Mouse (Mus musculus) lung, postnatal 0 days (tissue): ENCODE measurements around the gene Camkv. TPM values are rescaled to one million over a fixed set of nuclear protein-coding genes. Genes with fewer than 3 reads are reported as not detected.
A peak's percentile ranks its signal among the peaks of the same experiment; 100 is the strongest.

ENCODE experiments used
- ATAC-seq: fragments of 200-750 bp; cut with Nextera tagmentation; 2 replicates; pipeline ENCODE4 v1.8.0; 2017; ENCODE audit warnings: moderate library complexity
- DNase-seq: peaks from one replicate; pipeline ENCODE4 v3.0.0-alpha.2; 2016; ENCODE audit warnings: low spot score
- H3K27ac ChIP-seq: fragments of 300-500 bp; sonication (generic); 2 replicates; pipeline ENCODE4 v1.5.1; 2014; ENCODE audit warnings: antibody characterized with exemption, mild to moderate bottlenecking, low read length, mixed read lengths
- H3K27me3 ChIP-seq: fragments of 300-500 bp; sonication (generic); replicated peaks from 2 replicates; pipeline ENCODE4 v1.6.1; 2014; ENCODE audit warnings: low read length, mixed read lengths; ENCODE audit not compliant: insufficient read depth
- H3K36me3 ChIP-seq: fragments of 300-500 bp; sonication (generic); 2 replicates; pipeline ENCODE4 v1.6.1; 2014; ENCODE audit warnings: low read length, mixed read lengths; ENCODE audit not compliant: insufficient read depth
- H3K4me1 ChIP-seq: fragments of 300-500 bp; sonication (generic); 2 replicates; pipeline ENCODE4 v1.6.1; 2014; ENCODE audit warnings: antibody characterized with exemption, low read depth, low read length, mixed read lengths; ENCODE audit not compliant: insufficient read depth
- H3K4me2 ChIP-seq: fragments of 300-500 bp; sonication (generic); replicated peaks from 2 replicates; pipeline ENCODE4 v1.6.1; 2014; ENCODE audit warnings: low read depth, mild to moderate bottlenecking, low read length, moderate library complexity, mixed read lengths
- H3K4me3 ChIP-seq: fragments of 300-500 bp; sonication (generic); 2 replicates; pipeline ENCODE4 v1.5.1; 2014; ENCODE audit warnings: low read depth, low read length
- H3K9ac ChIP-seq: fragments of 300-500 bp; sonication (generic); replicated peaks from 2 replicates; pipeline ENCODE4 v1.6.1; 2014; ENCODE audit warnings: low read depth, mild to moderate bottlenecking
- H3K9me3 ChIP-seq: fragments of 300-500 bp; sonication (generic); 2 replicates; pipeline ENCODE4 v1.6.1; 2016; ENCODE audit warnings: low read length, mixed read lengths
- CTCF ChIP-seq: IDR thresholded peaks from 2 replicates; pipeline ENCODE4 v1.5.1; 2016; ENCODE audit warnings: antibody characterized with exemption, mild to moderate bottlenecking
- EP300 ChIP-seq: IDR thresholded peaks from 2 replicates; pipeline ENCODE4 v1.6.1; 2016; ENCODE audit warnings: antibody characterized with exemption, mild to moderate bottlenecking, control low read depth
- WGBS: fragments of 180-500 bp; shearing (Covaris S2); extraction: QIAGEN DNeasy Blood & Tissue Kit; methylation state at CpG from one replicate; pipeline ENCODE4 v1.1.7; 2014; 5-methylcytosine and 5-hydroxymethylcytosine counted together
- polyA plus RNA-seq: library from polyadenylated mRNA; unstranded; fragments of >200 nt; fragmentation: Nextera tagmentation; extraction: Ambion mirVana; gene quantifications from 2 replicates; pipeline ENCODE4 v1.2.1, GENCODE M21; 2015

Gene Camkv
- polyA plus RNA-seq, 1 experiment from 2014 or later, result 0.12 TPM

DNA sequence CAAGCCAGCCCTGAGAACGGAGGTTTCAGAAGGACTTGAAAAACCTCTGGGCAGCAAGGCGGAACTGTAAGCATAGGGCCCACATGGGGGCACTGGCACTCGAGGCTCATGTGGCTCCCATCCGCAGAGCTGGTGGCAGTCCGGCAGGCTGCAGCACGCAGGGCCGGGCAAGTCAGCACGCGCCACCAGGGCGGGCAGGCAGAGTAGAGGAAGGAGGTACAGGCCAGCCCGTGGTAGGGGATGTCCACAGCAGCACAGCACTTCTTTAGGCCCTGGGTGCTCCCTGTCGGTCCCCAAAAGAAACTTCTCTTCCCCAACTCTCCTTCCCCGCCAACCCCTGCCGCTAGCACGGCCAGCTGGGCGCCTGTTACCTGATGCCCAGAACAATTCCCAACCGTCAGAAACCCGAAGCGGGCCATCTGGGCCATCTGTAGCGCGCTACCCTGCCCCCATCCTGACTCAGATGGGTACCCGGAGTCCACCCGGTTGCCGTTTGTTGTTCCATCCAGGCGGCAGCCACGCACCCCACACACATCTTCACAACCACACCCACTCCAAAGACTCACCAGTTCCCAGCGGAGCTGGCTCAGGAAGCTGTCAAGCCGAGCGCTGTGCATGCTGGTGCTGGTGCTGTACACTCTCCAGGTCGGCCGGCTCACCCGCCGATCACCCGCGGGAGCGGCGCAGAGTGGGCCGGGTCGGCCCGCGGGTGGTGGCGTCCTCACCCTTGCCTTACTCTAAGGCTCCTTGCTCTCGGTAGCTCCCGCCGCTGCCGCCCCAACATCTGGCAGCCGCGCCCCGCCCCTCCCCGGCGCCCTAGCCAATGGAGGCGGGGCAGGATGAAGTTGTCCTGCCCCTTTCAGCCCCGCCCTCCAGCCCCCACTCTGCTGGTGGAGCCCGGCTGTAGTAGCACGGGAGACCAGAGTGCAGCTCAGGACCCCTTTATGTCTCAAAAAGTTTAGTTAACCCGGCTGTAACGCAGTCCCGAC lies 50.0 kb downstream of the Camkv start, which contains the start of gene Inka1:
Inka1 (minus strand) TSS at position 749 of the 989 bp plus-strand sequence.
- peaks cover 11% of the 10 kb centered on the region; the same call in 1 of the 2 replicates for H3K4me1 ChIP-seq
- peak within 1 kb of the TSS; percentile 92 for H3K27ac ChIP-seq
- no peak for TF ChIP-seq EP300
- TF ChIP-seq CTCF, result peak; percentile 43
- DNase-seq, result peak; percentile 90
- ATAC-seq, result peak; percentile 67
- H3K4me2 ChIP-seq, result peak within 1 kb of the TSS; percentile 70
- peak within 1 kb of the TSS; percentile 59 for H3K4me3 ChIP-seq
- no peaks in the 10 kb centered on the region for H3K27me3 ChIP-seq
- H3K36me3 ChIP-seq, result 0 out of 2 replicates have a peak, but pooled peaks cover 4% of the 10 kb centered on the region
- no peaks in the 10 kb centered on the region for H3K9me3 ChIP-seq
- H3K9ac ChIP-seq, result peak within 1 kb of the TSS; percentile 44
- under 1% methylated on average over 58 of the region's 58 CpGs for WGBS

DNA sequence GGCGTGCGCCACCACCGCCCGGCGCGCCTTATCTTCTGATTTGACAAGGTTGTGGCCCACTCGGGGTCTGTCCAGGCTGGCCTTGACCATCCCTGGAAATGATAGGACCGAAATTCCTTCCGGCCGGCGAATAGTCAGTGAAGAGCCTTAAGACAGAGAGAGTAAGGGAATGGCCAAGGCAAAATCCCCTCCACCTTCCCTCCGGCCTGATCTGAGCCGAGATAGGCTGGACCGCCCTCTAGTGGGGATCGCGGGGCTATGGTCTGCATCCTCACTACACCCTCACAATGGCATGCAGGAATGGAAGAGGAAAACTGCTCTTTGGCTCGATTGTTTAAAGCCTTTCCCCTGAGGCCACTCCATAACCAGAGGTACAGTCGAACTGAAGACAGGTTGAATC lies 50.9 kb downstream of the Camkv start:
- no peaks in the 10 kb centered on the region for H3K36me3 ChIP-seq
- no peak overlapping the region for H3K9ac ChIP-seq
- peak; percentile 97 for TF ChIP-seq CTCF
- TF ChIP-seq EP300, result no peak
- peaks cover 11% of the 10 kb centered on the region; the same call in 1 of the 2 replicates for H3K4me1 ChIP-seq
- H3K9me3 ChIP-seq, result no peaks in the 10 kb centered on the region
- ATAC-seq, result peak; percentile 41
- H3K27me3 ChIP-seq, result no peaks in the 10 kb centered on the region
- DNase-seq, result peak; percentile 93
- no peak overlapping the region; the same call in 1 of the 2 replicates for H3K27ac ChIP-seq
- H3K4me2 ChIP-seq, result peak overlapping the region; percentile 70
- H3K4me3 ChIP-seq, result peak overlapping the region; percentile 59
- 5% methylated on average over 18 of the region's 18 CpGs for WGBS

DNA sequence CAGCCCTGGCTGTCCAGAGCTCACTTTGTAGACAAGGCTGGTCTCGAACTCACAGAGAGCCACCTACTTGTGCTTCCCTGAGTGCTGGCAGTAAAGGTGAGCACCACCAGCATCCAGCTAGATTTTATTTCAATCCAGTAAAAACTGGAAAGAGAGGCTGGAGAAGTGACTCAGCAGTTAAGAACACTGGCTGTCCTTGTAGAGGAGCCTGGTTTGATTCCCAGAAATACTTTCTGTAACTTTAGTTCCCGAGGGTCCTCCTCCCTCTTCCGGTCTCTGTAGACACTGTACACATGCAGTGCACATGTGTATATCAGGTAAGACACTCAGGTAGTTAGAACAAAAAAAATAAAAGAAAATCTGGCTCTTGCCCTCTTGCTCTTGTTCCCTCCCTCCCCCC lies 52.5 kb downstream of the Camkv start:
- H3K4me3 ChIP-seq, result no peak overlapping the region
- TF ChIP-seq EP300 (no peak), CTCF (no peak)
- DNase-seq (no peak), ATAC-seq (no peak)
- no peaks in the 10 kb centered on the region for H3K9me3 ChIP-seq
- no peaks in the 10 kb centered on the region for H3K27me3 ChIP-seq
- H3K4me2 ChIP-seq, result no peak overlapping the region
- no peaks in the 10 kb centered on the region for H3K36me3 ChIP-seq
- peaks cover 4% of the 10 kb centered on the region; the same call in 1 of the 2 replicates for H3K4me1 ChIP-seq
- H3K9ac ChIP-seq, result no peak overlapping the region
- 76% methylated on average over 3 of the region's 3 CpGs for WGBS
- no peak overlapping the region for H3K27ac ChIP-seq

DNA sequence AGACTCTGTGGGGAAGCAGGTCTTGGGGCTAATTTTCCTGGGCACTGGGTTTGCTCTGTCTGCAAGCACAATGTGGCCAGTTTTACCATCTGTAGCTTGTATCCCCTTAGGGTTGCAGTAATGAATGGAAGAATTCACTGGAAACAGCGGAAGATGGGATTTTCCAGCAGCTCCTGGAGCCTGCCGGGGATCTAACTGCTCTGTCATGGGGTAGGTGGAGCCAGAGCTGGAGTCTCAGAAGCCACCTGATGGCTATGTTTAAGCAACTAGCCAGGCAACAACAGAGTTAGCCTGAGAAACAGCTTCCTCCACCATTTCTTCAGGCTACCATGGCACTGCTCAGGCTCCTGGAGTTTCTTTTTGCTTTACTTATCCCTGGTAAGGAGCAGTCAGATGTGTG lies 56.7 kb downstream of the Camkv start, which contains the start of gene Cdhr4:
Cdhr4 (plus strand) TSS at position 301 of the 400 bp plus-strand sequence.
- Histone ChIP-seq H3K4me1 (no peaks in the 10 kb centered on the region), H3K27me3 (no peaks in the 10 kb centered on the region), H3K9me3 (no peaks in the 10 kb centered on the region), H3K36me3 (no peaks in the 10 kb centered on the region), H3K9ac (no peak within 1 kb of the TSS), H3K4me3 (no peak within 1 kb of the TSS), H3K4me2 (no peak within 1 kb of the TSS), H3K27ac (no peak within 1 kb of the TSS)
- TF ChIP-seq EP300 (no peak), CTCF (no peak)
- ATAC-seq, result no peak
- WGBS, result 66% methylated on average over 2 of the region's 2 CpGs
- DNase-seq, result no peak

DNA sequence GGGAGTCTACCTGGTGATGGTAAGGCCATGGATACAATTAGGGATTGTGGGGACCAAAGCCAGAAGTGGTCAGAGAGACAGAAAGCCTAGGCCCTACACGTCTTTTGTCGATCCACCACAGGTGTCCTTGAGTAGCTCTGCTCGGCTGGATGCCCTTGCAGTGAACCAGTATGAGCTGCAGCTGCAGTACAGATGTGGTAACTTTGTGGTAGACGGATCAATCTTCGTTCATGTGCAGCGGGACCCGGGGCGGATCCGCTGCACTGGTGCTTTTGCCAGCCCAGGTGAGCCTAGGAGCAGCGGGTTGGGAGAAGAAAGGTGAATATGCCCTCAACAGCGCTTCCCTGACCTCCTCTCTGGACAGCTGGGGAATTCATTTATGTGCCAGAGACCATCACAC lies 57.5 kb downstream of the Camkv start:
- Histone ChIP-seq H3K4me2 (no peak overlapping the region), H3K4me3 (no peak overlapping the region), H3K27me3 (no peaks in the 10 kb centered on the region), H3K27ac (no peak overlapping the region), H3K9ac (no peak overlapping the region), H3K4me1 (no peaks in the 10 kb centered on the region), H3K36me3 (no peaks in the 10 kb centered on the region), H3K9me3 (no peaks in the 10 kb centered on the region)
- ATAC-seq (no peak), DNase-seq (no peak)
- TF ChIP-seq CTCF (no peak), EP300 (no peak)
- WGBS, result 83% methylated on average over 11 of the region's 11 CpGs

DNA sequence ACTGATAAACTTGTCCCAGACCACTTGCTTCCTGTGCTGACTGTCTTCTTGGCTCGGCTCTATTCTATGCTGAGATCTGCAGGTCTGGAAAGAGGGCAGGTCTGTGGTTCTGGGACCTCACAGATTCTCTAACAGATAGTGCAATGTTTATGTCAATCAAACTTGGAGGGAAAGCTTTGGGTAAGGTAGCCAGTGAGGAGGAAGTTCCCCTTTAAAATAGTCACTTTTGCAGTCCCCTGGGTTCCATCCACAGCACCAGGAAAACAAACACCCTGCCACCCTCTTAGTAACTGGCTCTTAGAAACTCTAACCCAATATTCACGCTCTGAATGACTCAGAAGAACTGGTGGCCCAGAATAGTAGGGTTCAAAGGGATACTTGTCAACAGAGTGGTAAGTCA lies 59.0 kb downstream of the Camkv start:
- H3K4me3 ChIP-seq, result no peak overlapping the region
- no peak overlapping the region for H3K9ac ChIP-seq
- WGBS, result 33% methylated on average over 2 of the region's 2 CpGs
- no peaks in the 10 kb centered on the region for H3K36me3 ChIP-seq
- no peak overlapping the region for H3K27ac ChIP-seq
- TF ChIP-seq EP300 (no peak), CTCF (no peak)
- no peak for ATAC-seq
- no peaks in the 10 kb centered on the region for H3K4me1 ChIP-seq
- no peak overlapping the region for H3K4me2 ChIP-seq
- no peaks in the 10 kb centered on the region for H3K9me3 ChIP-seq
- DNase-seq, result no peak
- H3K27me3 ChIP-seq, result no peaks in the 10 kb centered on the region
